Comparison of ENCODE assay signal across 26 mouse cellular contexts in the genomic region with DNA sequence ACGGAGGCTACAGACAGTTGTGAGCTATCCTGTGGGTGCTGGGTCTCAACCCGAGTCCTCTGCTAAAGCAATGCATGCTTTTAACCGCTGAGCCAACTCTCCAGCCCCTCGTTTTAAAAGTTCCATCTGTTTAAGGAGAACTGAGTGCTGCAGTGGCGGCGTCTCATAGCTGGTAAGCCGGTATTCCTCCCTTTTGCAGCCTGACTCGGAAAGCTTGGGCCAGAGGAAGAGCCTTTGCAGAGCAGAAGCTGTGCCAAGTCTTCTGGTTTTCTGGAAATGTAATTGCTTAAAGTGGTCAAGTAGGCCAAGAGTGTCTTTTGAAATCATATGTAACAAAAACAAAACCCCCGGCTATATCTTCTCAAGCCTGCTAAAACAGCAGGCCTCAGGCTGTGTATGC. TPM values are rescaled to one million over a fixed set of nuclear protein-coding genes. Genes with fewer than 3 reads are reported as not detected.
DNase-seq lines count a peak whose midpoint lies in the region; ATAC-seq and TF ChIP-seq lines count a peak whose summit lies in the region.
"Had no signal": no experiment of that assay in that cellular context is flagged by ENCODE, and none has a peak within 500 bp of the region (broad histone marks: within the 10 kb centered on the region; RNA-seq: fewer than 3 reads in every experiment).

No protein-coding gene starts in this region.

- no peak for ATAC-seq in intestine, embryonic 14.5 days (replicated peaks; ENCODE audit: low FRiP score, low TSS enrichment, low read depth)
- ATAC-seq in intestine, postnatal 0 days = no peak
- ATAC-seq in lung, embryonic 16.5 days (ENCODE audit: low read depth) = peak; percentile 59
- ATAC-seq: activated CD4-positive, CD25-positive, alpha-beta regulatory T cell, adult 4 months; forebrain, embryonic 16.5 days had no signal

- no peak overlapping the region for H3K9ac ChIP-seq in intestine, embryonic 14.5 days (ENCODE audit: low read length)
- H3K9ac ChIP-seq in intestine, postnatal 0 days (ENCODE audit: low read depth, low read length) = no peak overlapping the region
- H3K9ac ChIP-seq in lung, embryonic 16.5 days (ENCODE audit: low read length) = no peak overlapping the region
- H3K9ac ChIP-seq: heart, embryonic 13.5 days; hindbrain, embryonic 12.5 days; liver, embryonic 15.5 days had no signal

- H3K36me3 ChIP-seq in intestine, embryonic 14.5 days (ENCODE audit: control insufficient read depth, insufficient read depth, low read length) = peaks cover 24% of the 10 kb centered on the region
- H3K36me3 ChIP-seq in intestine, postnatal 0 days (ENCODE audit: control insufficient read depth, insufficient read depth) = peaks cover 29% of the 10 kb centered on the region
- H3K36me3 ChIP-seq in lung, embryonic 16.5 days (ENCODE audit: control insufficient read depth, insufficient read depth, low read length) = peaks cover 10% of the 10 kb centered on the region

- 57% methylated on average over 9 of the region's 9 CpGs for WGBS in intestine, embryonic 14.5 days
- 66% methylated on average over 9 of the region's 9 CpGs for WGBS in intestine, postnatal 0 days
- 57% methylated on average over 9 of the region's 9 CpGs for WGBS in lung, embryonic 16.5 days

- no peak for TF ChIP-seq CTCF in intestine, postnatal 0 days (IDR thresholded peaks at IDR 0.05; ENCODE audit: low read depth)

- H3K27ac ChIP-seq in intestine, embryonic 14.5 days (ENCODE audit: low read depth) = peak overlapping the region; percentile 16; the same call in 1 of the 2 replicates
- no peak overlapping the region for H3K27ac ChIP-seq in intestine, postnatal 0 days (ENCODE audit: low read depth, low read length)
- H3K27ac ChIP-seq in lung, embryonic 16.5 days (ENCODE audit: low read length) = peak overlapping the region; percentile 3
- H3K27ac ChIP-seq in brown adipose tissue, adult 24 weeks (replicated peaks; ENCODE audit: low read depth, low read length) = peak overlapping the region; percentile 45
- H3K27ac ChIP-seq: heart, adult 2 months; heart, embryonic 13.5 days; hindbrain, embryonic 12.5 days; liver, embryonic 15.5 days had no signal

- H3K9me3 ChIP-seq in intestine, embryonic 14.5 days (ENCODE audit: control insufficient read depth, low read length) = no peaks in the 10 kb centered on the region
- no peaks in the 10 kb centered on the region for H3K9me3 ChIP-seq in intestine, postnatal 0 days (ENCODE audit: control insufficient read depth)
- H3K9me3 ChIP-seq in lung, embryonic 16.5 days (ENCODE audit: control insufficient read depth, low read length) = 0 out of 2 replicates have a peak, but pooled peaks cover 2% of the 10 kb centered on the region
- H3K9me3 ChIP-seq: heart, embryonic 13.5 days; hindbrain, embryonic 12.5 days; liver, embryonic 15.5 days had no signal

- DNase-seq in intestine, embryonic 14.5 days (ENCODE audit: low spot score) = no peak
- no peak for DNase-seq in lung, adult 18-20 months
- no peak for DNase-seq in urinary bladder, postnatal 10 days (ENCODE audit: low spot score)
- no peak for DNase-seq in ovary, adult 18-20 months (ENCODE audit: low spot score)
- DNase-seq: adrenal gland, postnatal 10 days; B cell, adult 2 months; cerebellum, adult 2 months; cerebellum, postnatal 36 days; embryo, embryonic 11 days; gastrocnemius, postnatal 14 days; heart, adult 2 months; kidney, adult 9 months; kidney, postnatal 36 days; layer of hippocampus, postnatal 36 days; right cerebral cortex, adult 18-20 months; right cerebral cortex, postnatal 4 days had no signal

- H3K4me3 ChIP-seq in intestine, embryonic 14.5 days (ENCODE audit: low read depth, low read length) = no peak overlapping the region
- H3K4me3 ChIP-seq in intestine, postnatal 0 days (ENCODE audit: low read depth, low read length) = no peak overlapping the region
- H3K4me3 ChIP-seq in lung, embryonic 16.5 days (ENCODE audit: low read length) = no peak overlapping the region
- no peak overlapping the region for H3K4me3 ChIP-seq in brown adipose tissue, adult 24 weeks (ENCODE audit: insufficient read depth, low read depth, low read length)
- H3K4me3 ChIP-seq: heart, adult 2 months; heart, embryonic 13.5 days; hindbrain, embryonic 12.5 days; liver, embryonic 15.5 days had no signal

- H3K27me3 ChIP-seq in intestine, embryonic 14.5 days (replicated peaks; ENCODE audit: control insufficient read depth, insufficient read depth, low read length) = no peaks in the 10 kb centered on the region
- no peaks in the 10 kb centered on the region for H3K27me3 ChIP-seq in intestine, postnatal 0 days (replicated peaks; ENCODE audit: control insufficient read depth, insufficient read depth, low read length)
- H3K27me3 ChIP-seq in lung, embryonic 16.5 days (ENCODE audit: control insufficient read depth, insufficient read depth, low read depth, low read length) = no peaks in the 10 kb centered on the region
- H3K27me3 ChIP-seq: CH12.LX; heart, embryonic 13.5 days; hindbrain, embryonic 12.5 days; liver, embryonic 15.5 days had no signal

- H3K4me2 ChIP-seq in intestine, embryonic 14.5 days (ENCODE audit: low read length) = no peak overlapping the region
- no peak overlapping the region for H3K4me2 ChIP-seq in intestine, postnatal 0 days (replicated peaks; ENCODE audit: low read depth)
- no peak overlapping the region for H3K4me2 ChIP-seq in lung, embryonic 16.5 days (ENCODE audit: low read depth, low read length)
- H3K4me2 ChIP-seq: heart, embryonic 13.5 days; hindbrain, embryonic 12.5 days; liver, embryonic 15.5 days; midbrain, embryonic 11.5 days had no signal

- no peaks in the 10 kb centered on the region for H3K4me1 ChIP-seq in intestine, embryonic 14.5 days (replicated peaks; ENCODE audit: control insufficient read depth, insufficient read depth, low read length)
- no peaks in the 10 kb centered on the region; the same call in 1 of the 2 replicates for H3K4me1 ChIP-seq in intestine, postnatal 0 days (replicated peaks; ENCODE audit: control insufficient read depth, insufficient read depth, low read length)
- peaks cover 7% of the 10 kb centered on the region; the same call in 1 of the 2 replicates for H3K4me1 ChIP-seq in lung, embryonic 16.5 days (replicated peaks; ENCODE audit: control insufficient read depth, insufficient read depth, low read length)
- H3K4me1 ChIP-seq in brown adipose tissue, adult 24 weeks (ENCODE audit: control insufficient read depth, insufficient read depth, insufficient read length, low read length) = peaks cover 7% of the 10 kb centered on the region
- H3K4me1 ChIP-seq: hindbrain, embryonic 12.5 days had no signal

RNA-seq across cellular contexts. Expression of gene Myl6b, which starts 9.8 kb away (rescaled TPM):
- 3.1 TPM in 2 replicates for polyA plus RNA-seq in intestine, embryonic 14.5 days (2014; fragmentation: Nextera tagmentation; extraction: Ambion mirVana)
- 1.3 and 1.8 TPM in 2 replicates for polyA plus RNA-seq in intestine, postnatal 0 days (2015; fragmentation: Nextera tagmentation; extraction: Ambion mirVana)
- 3.5 and 5.1 TPM in 2 replicates for polyA plus RNA-seq in lung, embryonic 16.5 days (2015; fragmentation: Nextera tagmentation; extraction: Ambion mirVana)
- polyA plus RNA-seq in brown adipose tissue, adult 24 weeks (2012; ENCODE audit: insufficient read depth, insufficient read length, missing spikeins) = 13.5 and 24.5 TPM in 2 replicates

RNA-seq across cellular contexts. Expression of gene Myl6, which starts 14.3 kb away (rescaled TPM):
- polyA plus RNA-seq in intestine, embryonic 14.5 days (2014; fragmentation: Nextera tagmentation; extraction: Ambion mirVana) = 1,777 and 1,828 TPM in 2 replicates
- polyA plus RNA-seq in intestine, postnatal 0 days (2015; fragmentation: Nextera tagmentation; extraction: Ambion mirVana) = 2,493 and 2,543 TPM in 2 replicates
- polyA plus RNA-seq in lung, embryonic 16.5 days (2015; fragmentation: Nextera tagmentation; extraction: Ambion mirVana) = 1,564 and 1,684 TPM in 2 replicates
- polyA plus RNA-seq in brown adipose tissue, adult 24 weeks (2012; ENCODE audit: insufficient read depth, insufficient read length, missing spikeins) = 1,414 and 1,508 TPM in 2 replicates

RNA-seq across cellular contexts. Expression of gene Esyt1, which starts 17.4 kb away (rescaled TPM):
- polyA plus RNA-seq in intestine, embryonic 14.5 days (2014; fragmentation: Nextera tagmentation; extraction: Ambion mirVana) = 27.3 and 28.0 TPM in 2 replicates
- 11.7 and 12.5 TPM in 2 replicates for polyA plus RNA-seq in intestine, postnatal 0 days (2015; fragmentation: Nextera tagmentation; extraction: Ambion mirVana)
- 32.5 and 34.4 TPM in 2 replicates for polyA plus RNA-seq in lung, embryonic 16.5 days (2015; fragmentation: Nextera tagmentation; extraction: Ambion mirVana)
- polyA plus RNA-seq in brown adipose tissue, adult 24 weeks (2012; ENCODE audit: insufficient read depth, insufficient read length, missing spikeins) = 31.6 and 35.5 TPM in 2 replicates

RNA-seq across cellular contexts. Expression of gene Zc3h10, which starts 39.3 kb away (rescaled TPM):
- 11.3 TPM in 2 replicates for polyA plus RNA-seq in intestine, embryonic 14.5 days (2014; fragmentation: Nextera tagmentation; extraction: Ambion mirVana)
- polyA plus RNA-seq in intestine, postnatal 0 days (2015; fragmentation: Nextera tagmentation; extraction: Ambion mirVana) = 10.0 and 10.4 TPM in 2 replicates
- 10.9 and 11.9 TPM in 2 replicates for polyA plus RNA-seq in lung, embryonic 16.5 days (2015; fragmentation: Nextera tagmentation; extraction: Ambion mirVana)
- 4.7 TPM in 2 replicates for polyA plus RNA-seq in brown adipose tissue, adult 24 weeks (2012; ENCODE audit: insufficient read depth, insufficient read length, missing spikeins)

RNA-seq across cellular contexts. Expression of gene Rpl41, which starts 40.8 kb away (rescaled TPM):
- polyA plus RNA-seq in intestine, embryonic 14.5 days (2014; fragmentation: Nextera tagmentation; extraction: Ambion mirVana) = 4,682 and 5,210 TPM in 2 replicates
- 2,426 and 2,428 TPM in 2 replicates for polyA plus RNA-seq in intestine, postnatal 0 days (2015; fragmentation: Nextera tagmentation; extraction: Ambion mirVana)
- 4,142 and 4,423 TPM in 2 replicates for polyA plus RNA-seq in lung, embryonic 16.5 days (2015; fragmentation: Nextera tagmentation; extraction: Ambion mirVana)
- polyA plus RNA-seq in brown adipose tissue, adult 24 weeks (2012; ENCODE audit: insufficient read depth, insufficient read length, missing spikeins) = 1,628 and 2,018 TPM in 2 replicates
